Mouse (Mus musculus) stomach, embryonic 14.5 days (tissue): ENCODE data around the gene Uts2r. TPM values are rescaled to one million over a fixed set of nuclear protein-coding genes. Genes with fewer than 3 reads are reported as not detected.

Experiments
- ATAC-seq: fragments of 200-750 bp; cut with Nextera tagmentation; 2 replicates; pipeline ENCODE4 v1.8.0; 2017; ENCODE audit warnings: low read depth, moderate TSS enrichment; ENCODE audit not compliant: insufficient number of reproducible peaks, insufficient read depth, low FRiP score
- H3K27ac ChIP-seq: fragments of 300-500 bp; sonication (generic); 2 replicates; pipeline ENCODE4 v1.5.1; 2014; ENCODE audit warnings: mild to moderate bottlenecking, low read length, moderate library complexity, mixed read lengths
- H3K27me3 ChIP-seq: fragments of 300-500 bp; sonication (generic); 2 replicates; pipeline ENCODE4 v1.6.1; 2014; ENCODE audit warnings: low read length, control low read depth, mixed read lengths; ENCODE audit not compliant: control insufficient read depth, insufficient read depth
- H3K36me3 ChIP-seq: fragments of 300-500 bp; sonication (generic); 2 replicates; pipeline ENCODE4 v1.6.1; 2014; ENCODE audit warnings: mild to moderate bottlenecking, control low read depth, low read length, moderate library complexity, mixed read lengths; ENCODE audit not compliant: control insufficient read depth, insufficient read depth
- H3K4me1 ChIP-seq: fragments of 300-500 bp; sonication (generic); 2 replicates; pipeline ENCODE4 v1.6.1; 2014; ENCODE audit warnings: low read length, control low read depth, mixed read lengths; ENCODE audit not compliant: control insufficient read depth, insufficient read depth
- H3K4me2 ChIP-seq: fragments of 300-500 bp; sonication (generic); replicated peaks from 2 replicates; pipeline ENCODE4 v1.6.1; 2014; ENCODE audit warnings: low read depth, low read length, control low read depth
- H3K4me3 ChIP-seq: fragments of 300-500 bp; sonication (generic); 2 replicates; pipeline ENCODE4 v1.5.1; 2014; ENCODE audit warnings: low read depth, low read length, control low read depth
- H3K9ac ChIP-seq: fragments of 300-500 bp; sonication (generic); replicated peaks from 2 replicates; pipeline ENCODE4 v1.6.1; 2014; ENCODE audit warnings: low read depth, mild to moderate bottlenecking, control low read depth, low read length, moderate library complexity, mixed read lengths
- H3K9me3 ChIP-seq: fragments of 300-500 bp; sonication (generic); 2 replicates; pipeline ENCODE4 v1.6.1; 2016; ENCODE audit warnings: low read depth, low read length, control low read depth; ENCODE audit not compliant: control insufficient read depth
- WGBS: fragments of 180-500 bp; shearing (Covaris S2); extraction: QIAGEN DNeasy Blood & Tissue Kit; methylation state at CpG from one replicate; pipeline ENCODE4 v1.1.7; 2014; 5-methylcytosine and 5-hydroxymethylcytosine counted together
- polyA plus RNA-seq: library from polyadenylated mRNA; unstranded; fragments of >200 nt; fragmentation: Nextera tagmentation; extraction: Ambion mirVana; gene quantifications from 2 replicates; pipeline ENCODE4 v1.2.1, GENCODE M21; 2014

Gene Uts2r
- polyA plus RNA-seq, 1 experiment from 2014 or later: not detected

- 56% methylated on average over 3 of the region's 3 CpGs for WGBS
- Histone ChIP-seq H3K36me3 (no peaks in the 10 kb centered on the region), H3K4me1 (no peaks in the 10 kb centered on the region), H3K27ac (no peak overlapping the region), H3K4me3 (no peak overlapping the region), H3K4me2 (no peak overlapping the region), H3K9me3 (no peaks in the 10 kb centered on the region), H3K27me3 (no peaks in the 10 kb centered on the region), H3K9ac (no peak overlapping the region)
- ATAC-seq: no peak
Measured at GRCm38 (mm10) chr11:121174234-121174633, 14.2 kb downstream of the Uts2r start.

- no peaks in the 10 kb centered on the region for H3K4me1 ChIP-seq
- H3K27ac ChIP-seq: no peak overlapping the region
- H3K4me2 ChIP-seq: no peak overlapping the region
- no peaks in the 10 kb centered on the region for H3K9me3 ChIP-seq
- no peaks in the 10 kb centered on the region; the same call in 1 of the 2 replicates for H3K36me3 ChIP-seq
- no peak overlapping the region for H3K4me3 ChIP-seq
- H3K9ac ChIP-seq: no peak overlapping the region
- no peaks in the 10 kb centered on the region for H3K27me3 ChIP-seq
- ATAC-seq: peak; percentile 39; the same call in 1 of the 2 replicates
- 56% methylated on average over 12 of the region's 12 CpGs for WGBS
Measured at GRCm38 (mm10) chr11:121176285-121177270, 16.5 kb downstream of the Uts2r start.

GRCm38 (mm10) chr11:121189681-121190080, 29.6 kb downstream of the Uts2r start:
- Histone ChIP-seq H3K4me1 (no peaks in the 10 kb centered on the region), H3K9ac (no peak overlapping the region), H3K4me3 (no peak overlapping the region), H3K36me3 (no peaks in the 10 kb centered on the region), H3K27ac (no peak overlapping the region), H3K4me2 (no peak overlapping the region), H3K9me3 (no peaks in the 10 kb centered on the region), H3K27me3 (no peaks in the 10 kb centered on the region)
- no peak for ATAC-seq
- 78% methylated on average over 3 of the region's 3 CpGs for WGBS

GRCm38 (mm10) chr11:121192742-121193141, 32.7 kb downstream of the Uts2r start:
- Histone ChIP-seq H3K27me3 (no peaks in the 10 kb centered on the region), H3K4me1 (no peaks in the 10 kb centered on the region), H3K36me3 (no peaks in the 10 kb centered on the region), H3K9ac (no peak overlapping the region), H3K4me2 (no peak overlapping the region), H3K9me3 (no peaks in the 10 kb centered on the region), H3K4me3 (no peak overlapping the region), H3K27ac (no peak overlapping the region)
- ATAC-seq: no peak
- 70% methylated on average over 2 of the region's 2 CpGs for WGBS

- Histone ChIP-seq H3K9me3 (no peaks in the 10 kb centered on the region), H3K27me3 (no peaks in the 10 kb centered on the region), H3K4me2 (no peak overlapping the region), H3K4me3 (no peak overlapping the region), H3K27ac (no peak overlapping the region), H3K4me1 (no peaks in the 10 kb centered on the region), H3K9ac (no peak overlapping the region), H3K36me3 (no peaks in the 10 kb centered on the region)
- ATAC-seq: no peak
- 87% methylated on average over 3 of the region's 3 CpGs for WGBS
Measured at GRCm38 (mm10) chr11:121193415-121193814, 33.3 kb downstream of the Uts2r start.

- H3K4me3 ChIP-seq: no peak overlapping the region
- no peak overlapping the region for H3K4me2 ChIP-seq
- H3K36me3 ChIP-seq: no peaks in the 10 kb centered on the region
- no peak for ATAC-seq
- H3K27me3 ChIP-seq: no peaks in the 10 kb centered on the region
- H3K9ac ChIP-seq: no peak overlapping the region
- WGBS: 13% methylated on average over 2 of the region's 2 CpGs
- H3K4me1 ChIP-seq: no peaks in the 10 kb centered on the region
- no peaks in the 10 kb centered on the region for H3K9me3 ChIP-seq
- no peak overlapping the region for H3K27ac ChIP-seq
Measured at GRCm38 (mm10) chr11:121198622-121199021, 38.6 kb downstream of the Uts2r start.

- 82% methylated on average over 4 of the region's 4 CpGs for WGBS
- Histone ChIP-seq H3K27ac (no peak overlapping the region), H3K4me2 (no peak overlapping the region), H3K4me1 (no peaks in the 10 kb centered on the region), H3K36me3 (no peaks in the 10 kb centered on the region), H3K4me3 (no peak overlapping the region), H3K9ac (no peak overlapping the region), H3K27me3 (no peaks in the 10 kb centered on the region), H3K9me3 (no peaks in the 10 kb centered on the region)
- ATAC-seq: no peak
Measured at GRCm38 (mm10) chr11:121199851-121200250, 39.8 kb downstream of the Uts2r start.

GRCm38 (mm10) chr11:121200781-121201180, 40.7 kb downstream of the Uts2r start:
- no peak for ATAC-seq
- H3K9ac ChIP-seq: no peak overlapping the region
- no peak overlapping the region for H3K4me2 ChIP-seq
- no peak overlapping the region for H3K27ac ChIP-seq
- 85% methylated on average over 6 of the region's 6 CpGs for WGBS
- no peaks in the 10 kb centered on the region for H3K27me3 ChIP-seq
- H3K9me3 ChIP-seq: no peaks in the 10 kb centered on the region
- no peaks in the 10 kb centered on the region for H3K36me3 ChIP-seq
- 0 out of 2 replicates have a peak, but pooled peaks cover 4% of the 10 kb centered on the region for H3K4me1 ChIP-seq
- H3K4me3 ChIP-seq: no peak overlapping the region
